Comparison of ENCODE assay signal across 8 mouse cellular contexts in genomic region chr7:31150566-31151300, GRCm38 (mm10). TPM values are rescaled to one million over a fixed set of nuclear protein-coding genes. Genes with fewer than 3 reads are reported as not detected.
A peak's percentile ranks its signal among the peaks of the same experiment; 100 is the strongest.
DNase-seq lines count a peak whose midpoint lies in the region; ATAC-seq and TF ChIP-seq lines count a peak whose summit lies in the region.

No protein-coding gene starts in this region.

- DNase-seq in forebrain, embryonic 14.5 days (ENCODE audit: low spot score), result peak; percentile 92
- peak; percentile 95 for DNase-seq in heart, postnatal 14 days
- peak; percentile 86 to 88 for DNase-seq in layer of hippocampus, adult 18-20 months (ENCODE audit: low spot score in 2 of 2)
- peak; percentile 92 to 93 for DNase-seq in lung, adult 18-20 months

- H3K27ac ChIP-seq in forebrain, embryonic 14.5 days (ENCODE audit: low read depth, low read length), result peak overlapping the region; percentile 97
- H3K27ac ChIP-seq in neural tube, embryonic 14.5 days (ENCODE audit: low read depth, low read length), result peak overlapping the region; percentile 99
- peak overlapping the region; percentile 88 for H3K27ac ChIP-seq in testis, adult 2 months (ENCODE audit: control insufficient read depth, insufficient read depth, low read depth, low read length)

- no peak for TF ChIP-seq CTCF in E14TG2a.4 (conservative IDR thresholded peaks at IDR 0.05; ENCODE audit: low read length)
- no peak for TF ChIP-seq CTCF in testis, adult 2 months (IDR thresholded peaks at IDR 0.05; ENCODE audit: control insufficient read depth, insufficient read depth, insufficient replicate concordance, low read depth, low read length)

- H3K4me1 ChIP-seq in E14TG2a.4 (replicated peaks; ENCODE audit: low read depth, low read length), result peaks cover 88% of the 10 kb centered on the region
- H3K4me1 ChIP-seq in forebrain, embryonic 14.5 days (ENCODE audit: control insufficient read depth, insufficient read depth, low read length), result peaks cover 8% of the 10 kb centered on the region
- H3K4me1 ChIP-seq in neural tube, embryonic 14.5 days (ENCODE audit: control insufficient read depth, insufficient read depth, low read length), result peaks cover 26% of the 10 kb centered on the region
- H3K4me1 ChIP-seq in testis, adult 2 months (ENCODE audit: control insufficient read depth, insufficient read depth, low read length), result peaks cover 35% of the 10 kb centered on the region

- H3K27me3 ChIP-seq in E14TG2a.4 (ENCODE audit: insufficient read depth, low read length), result no peaks in the 10 kb centered on the region
- H3K27me3 ChIP-seq in forebrain, embryonic 14.5 days (replicated peaks; ENCODE audit: control insufficient read depth, insufficient read depth, low read length), result no peaks in the 10 kb centered on the region
- no peaks in the 10 kb centered on the region for H3K27me3 ChIP-seq in neural tube, embryonic 14.5 days (ENCODE audit: control insufficient read depth, insufficient read depth, low read length)
- H3K27me3 ChIP-seq in testis, adult 2 months (ENCODE audit: control insufficient read depth, insufficient read depth, low read length), result no peaks in the 10 kb centered on the region

- ATAC-seq in cerebellum, adult (ENCODE audit: insufficient number of reproducible peaks, low FRiP score, low TSS enrichment), result peak; percentile 81
- ATAC-seq in forebrain, embryonic 14.5 days, result peak; percentile 86
- ATAC-seq in neural tube, embryonic 14.5 days (ENCODE audit: low read depth), result peak; percentile 82

- WGBS in forebrain, embryonic 14.5 days, result under 1% methylated on average over 57 of the region's 63 CpGs
- under 1% methylated on average over 62 of the region's 63 CpGs for WGBS in neural tube, embryonic 14.5 days

- no peaks in the 10 kb centered on the region for H3K9me3 ChIP-seq in E14TG2a.4 (ENCODE audit: low read length)
- no peaks in the 10 kb centered on the region for H3K9me3 ChIP-seq in forebrain, embryonic 14.5 days (replicated peaks; ENCODE audit: control insufficient read depth, low read length)
- H3K9me3 ChIP-seq in neural tube, embryonic 14.5 days (ENCODE audit: control insufficient read depth, low read length), result no peaks in the 10 kb centered on the region

- intact Hi-C loops in heart, postnatal 14 days (cut with DNase I), result no loop called here

- H3K4me2 ChIP-seq in forebrain, embryonic 14.5 days (ENCODE audit: low read length), result peak overlapping the region; percentile 85
- peak overlapping the region; percentile 71 for H3K4me2 ChIP-seq in neural tube, embryonic 14.5 days (ENCODE audit: low read depth, low read length)

- H3K4me3 ChIP-seq in E14TG2a.4 (replicated peaks; ENCODE audit: low read length), result peak overlapping the region; percentile 87
- peak overlapping the region; percentile 89 for H3K4me3 ChIP-seq in forebrain, embryonic 14.5 days (ENCODE audit: low read depth, low read length)
- H3K4me3 ChIP-seq in neural tube, embryonic 14.5 days (ENCODE audit: low read depth, low read length), result peak overlapping the region; percentile 87
- peak overlapping the region; percentile 85 for H3K4me3 ChIP-seq in testis, adult 2 months (ENCODE audit: control insufficient read depth, low read depth, low read length)

- peaks cover 32% of the 10 kb centered on the region for H3K36me3 ChIP-seq in E14TG2a.4 (ENCODE audit: insufficient read depth, low read length)
- 0 out of 2 replicates have a peak, but pooled peaks cover 9% of the 10 kb centered on the region for H3K36me3 ChIP-seq in forebrain, embryonic 14.5 days (ENCODE audit: control insufficient read depth, insufficient read depth, low read length)
- peaks cover 4% of the 10 kb centered on the region; the same call in 1 of the 2 replicates for H3K36me3 ChIP-seq in neural tube, embryonic 14.5 days (ENCODE audit: control insufficient read depth, insufficient read depth, low read length)
- H3K36me3 ChIP-seq in testis, adult 2 months (ENCODE audit: control insufficient read depth, insufficient read depth, low read length), result no peaks in the 10 kb centered on the region

- peak overlapping the region; percentile 98 for H3K9ac ChIP-seq in forebrain, embryonic 14.5 days (ENCODE audit: low read length)
- peak overlapping the region; percentile 99 for H3K9ac ChIP-seq in neural tube, embryonic 14.5 days (replicated peaks; ENCODE audit: low read depth, low read length)

- no peak; the same call in 1 of the 2 replicates for TF ChIP-seq POLR2A in testis, adult 2 months (IDR thresholded peaks at IDR 0.05; ENCODE audit: control insufficient read depth, low read depth, low read length)

RNA-seq across cellular contexts. Expression of gene Gramd1a, which starts 5.0 kb away (rescaled TPM):
- polyA plus RNA-seq in forebrain, embryonic 14.5 days (2014; fragmentation: Nextera tagmentation; extraction: Ambion mirVana), result 150 and 200 TPM in 2 replicates
- 10 to 100 TPM; 30.3 to 34.1 TPM for total RNA-seq in heart, postnatal 14 days (2021)
- 100 to 1,000 TPM; 108 to 115 TPM for total RNA-seq in layer of hippocampus, adult 18-20 months (2021)
- 180 and 208 TPM in 2 replicates for polyA plus RNA-seq in neural tube, embryonic 14.5 days (2014; fragmentation: Nextera tagmentation; extraction: Ambion mirVana)
- polyA plus RNA-seq in testis, adult 2 months (2012; rRNA removed), result 35.1 and 35.3 TPM in 2 replicates

RNA-seq across cellular contexts. Expression of gene Scn1b, which starts 23.9 kb away (rescaled TPM):
- polyA plus RNA-seq in forebrain, embryonic 14.5 days (2014; fragmentation: Nextera tagmentation; extraction: Ambion mirVana), result 2.8 and 4.4 TPM in 2 replicates
- total RNA-seq in heart, postnatal 14 days (2021), result 10 to 100 TPM; 17.9 to 18.4 TPM
- 100 to 1,000 TPM; 669 to 714 TPM for total RNA-seq in layer of hippocampus, adult 18-20 months (2021)
- polyA plus RNA-seq in neural tube, embryonic 14.5 days (2014; fragmentation: Nextera tagmentation; extraction: Ambion mirVana), result 12.0 and 17.6 TPM in 2 replicates
- polyA plus RNA-seq in testis, adult 2 months (2012; rRNA removed), result 1.4 and 1.8 TPM in 2 replicates

RNA-seq across cellular contexts. Expression of gene Hpn, which starts 35.6 kb away (rescaled TPM):
- not detected in 2 replicates for polyA plus RNA-seq in forebrain, embryonic 14.5 days (2014; fragmentation: Nextera tagmentation; extraction: Ambion mirVana)
- 1 to 10 TPM; 2.1 to 2.3 TPM for total RNA-seq in heart, postnatal 14 days (2021)
- total RNA-seq in layer of hippocampus, adult 18-20 months (2021), result 1 to 10 TPM; 4.3 to 7.0 TPM
- 0.67 TPM in 1 of 2 replicates, not detected in the other for polyA plus RNA-seq in neural tube, embryonic 14.5 days (2014; fragmentation: Nextera tagmentation; extraction: Ambion mirVana)
- polyA plus RNA-seq in testis, adult 2 months (2012; rRNA removed), result 0.73 and 2.1 TPM in 2 replicates

Comparison
In these comparisons a context has a peak if more than half of its experiments do, and no peak if none do; other contexts are left out.
1. Peak in every context shown above with its lines: DNase-seq, ATAC-seq, H3K4me3 ChIP-seq and H3K27ac ChIP-seq.